ENCODE assay signal across 9 mouse cellular contexts in genomic region chr14:27102720-27103119, GRCm38 (mm10). TPM values are rescaled to one million over a fixed set of nuclear protein-coding genes. Genes with fewer than 3 reads are reported as not detected.
DNase-seq lines count a peak whose midpoint lies in the region; ATAC-seq and TF ChIP-seq lines count a peak whose summit lies in the region.
"Had no signal": no experiment of that assay in that cellular context is flagged by ENCODE, and none has a peak within 500 bp of the region (broad histone marks: within the 10 kb centered on the region; RNA-seq: fewer than 3 reads in every experiment).

No protein-coding gene starts in this region.

- H3K4me1 ChIP-seq in hindbrain, embryonic 16.5 days (ENCODE audit: control insufficient read depth, insufficient read depth, low read depth, low read length): peaks cover 2% of the 10 kb centered on the region; the same call in 1 of the 2 replicates
- H3K4me1 ChIP-seq in hindbrain, embryonic 12.5 days: peaks cover 16% of the 10 kb centered on the region

- no peak overlapping the region for H3K4me3 ChIP-seq in hindbrain, embryonic 16.5 days (ENCODE audit: low read length)
- H3K4me3 ChIP-seq in hindbrain, embryonic 12.5 days: no peak overlapping the region
- no peak overlapping the region for H3K4me3 ChIP-seq in layer of hippocampus, adult 2 months
- no peak overlapping the region for H3K4me3 ChIP-seq in myocyte
- H3K4me3 ChIP-seq: heart, adult 2 months had no signal

- no peaks in the 10 kb centered on the region for H3K36me3 ChIP-seq in hindbrain, embryonic 16.5 days (ENCODE audit: control insufficient read depth, insufficient read depth, low read length)
- peaks cover 23% of the 10 kb centered on the region for H3K36me3 ChIP-seq in hindbrain, embryonic 12.5 days
- no peaks in the 10 kb centered on the region for H3K36me3 ChIP-seq in myocyte (ENCODE audit: control insufficient read depth, insufficient read depth)

- no peak for TF ChIP-seq CTCF in layer of hippocampus, adult 2 months (conservative IDR thresholded peaks at IDR 0.05)

- 47% methylated on average over 6 of the region's 6 CpGs for WGBS in hindbrain, embryonic 16.5 days
- 64% methylated on average over 6 of the region's 6 CpGs for WGBS in hindbrain, embryonic 12.5 days

- ATAC-seq in hindbrain, embryonic 16.5 days: peak; percentile 54; the same call in 1 of the 2 replicates
- ATAC-seq in hindbrain, embryonic 12.5 days (ENCODE audit: low FRiP score): no peak
- ATAC-seq in activated CD4-positive, CD25-positive, alpha-beta regulatory T cell, adult 4 months: no peak

- peak; percentile 88 for DNase-seq in brain, adult 2 months (ENCODE audit: low read depth, low spot score)
- peak; percentile 27 to 46 for DNase-seq in layer of hippocampus, adult 2 months (ENCODE audit: low spot score in 2 of 2)
- no peak for DNase-seq in gastrocnemius, adult 8-10 months (ENCODE audit: low spot score in 2 of 2)
- DNase-seq: heart, adult 2 months; lung, adult 2 months had no signal

- H3K27me3 ChIP-seq in hindbrain, embryonic 16.5 days (replicated peaks; ENCODE audit: control insufficient read depth, insufficient read depth, low read length): no peaks in the 10 kb centered on the region
- H3K27me3 ChIP-seq in hindbrain, embryonic 12.5 days: no peaks in the 10 kb centered on the region
- H3K27me3 ChIP-seq in myocyte (ENCODE audit: control insufficient read depth, insufficient read depth, insufficient read length): no peaks in the 10 kb centered on the region

- no peaks in the 10 kb centered on the region for H3K9me3 ChIP-seq in hindbrain, embryonic 16.5 days (ENCODE audit: control insufficient read depth, low read length)
- H3K9me3 ChIP-seq in hindbrain, embryonic 12.5 days (replicated peaks): no peaks in the 10 kb centered on the region

- H3K27ac ChIP-seq in hindbrain, embryonic 16.5 days (ENCODE audit: low read depth, low read length): peak overlapping the region; percentile 36; the same call in 1 of the 2 replicates
- H3K27ac ChIP-seq in hindbrain, embryonic 12.5 days: no peak overlapping the region
- peak overlapping the region; percentile 89 for H3K27ac ChIP-seq in layer of hippocampus, adult 2 months
- H3K27ac ChIP-seq: heart, adult 2 months had no signal

- TF ChIP-seq POLR2A in myocyte (IDR thresholded peaks at IDR 0.05; ENCODE audit: insufficient read length, low read depth): no peak

- no peak overlapping the region for H3K9ac ChIP-seq in hindbrain, embryonic 16.5 days (ENCODE audit: low read depth, low read length)
- no peak overlapping the region for H3K9ac ChIP-seq in hindbrain, embryonic 12.5 days

- no peak overlapping the region for H3ac ChIP-seq in myocyte (ENCODE audit: control insufficient read depth, insufficient read length)

- H3K79me2 ChIP-seq in myocyte (ENCODE audit: control insufficient read depth, insufficient read depth): no peaks in the 10 kb centered on the region

- H3K4me2 ChIP-seq in hindbrain, embryonic 16.5 days (ENCODE audit: low read length): no peak overlapping the region
- no peak overlapping the region for H3K4me2 ChIP-seq in hindbrain, embryonic 12.5 days (replicated peaks)
- no peak overlapping the region for H3K4me2 ChIP-seq in myocyte (ENCODE audit: low read depth)

TF ChIP-seq in myocyte, 11 proteins besides CTCF, POLR2A, EP300 and RAD21:
- TF ChIP-seq REST (IDR thresholded peaks at IDR 0.05; ENCODE audit: insufficient read depth, insufficient read length) (no peak), SRF (IDR thresholded peaks at IDR 0.05; ENCODE audit: control insufficient read depth, insufficient read length, low read depth) (no peak), MYOG (IDR thresholded peaks at IDR 0.05; ENCODE audit: control insufficient read depth in 1 of 3, insufficient read depth in 1 of 3, insufficient read length in 2 of 3, low read depth in 2 of 3) (peak in 1 of 3 experiments; percentile 76), MYOD1 (IDR thresholded peaks at IDR 0.05; ENCODE audit: control insufficient read depth in 1 of 3, insufficient read length in 2 of 3, low read depth in 2 of 3) (peak in 2 of 3 experiments; percentile 39 to 50), POLR2AphosphoS2 (IDR thresholded peaks at IDR 0.05; ENCODE audit: insufficient read length, low read depth) (no peak)

RNA-seq across cellular contexts. Expression of gene Arhgef3, which starts 12.0 kb away (rescaled TPM):
- 16.0 and 18.4 TPM in 2 replicates for polyA plus RNA-seq in hindbrain, embryonic 16.5 days (2015; fragmentation: Nextera tagmentation; extraction: Ambion mirVana)
- polyA plus RNA-seq in hindbrain, embryonic 12.5 days (2016; fragmentation: Nextera tagmentation; extraction: Ambion mirVana): 6.6 and 7.6 TPM in 2 replicates
- total RNA-seq in layer of hippocampus, adult 2 months (2021): 10 to 100 TPM; 77.1 to 79.5 TPM
- polyA plus RNA-seq in myocyte (2012; fragmentation: generic; extraction: Trizol): 6.6 TPM
- total RNA-seq in gastrocnemius, adult 8-10 months (2022): 10 to 100 TPM in 3 of 4 experiments, 1 to 10 TPM in 1; 9.4 to 30.0 (median 18.7) TPM
- polyA plus RNA-seq in activated CD4-positive, CD25-positive, alpha-beta regulatory T cell, adult 4 months (2017; shearing (Covaris generic)): 100 to 1,000 TPM; 120 to 133 TPM

Comparison
In these comparisons a context has a peak if more than half of its experiments do, and no peak if none do; other contexts are left out.
1. DNase-seq: peak in brain, adult 2 months (single experiment) and layer of hippocampus, adult 2 months (2 of 2); none in gastrocnemius, adult 8-10 months (0 of 2).